Mouse (Mus musculus): ENCODE results near the gene Gxylt2.

GRCm38 (mm10) chr6:100826046-100826445 lies 121.5 kb downstream of the Gxylt2 start:
- TF ChIP-seq POLR2A (IDR thresholded peaks at IDR 0.05; ENCODE audit: low read depth, low read length), result no peak
- no peak for TF ChIP-seq CTCF (IDR thresholded peaks at IDR 0.05; ENCODE audit: extremely low read depth, insufficient read length, insufficient replicate concordance, low read depth, low read length)
